Mouse (Mus musculus): Measurements from ENCODE around the gene Ccl3. TPM values are rescaled to one million over a fixed set of nuclear protein-coding genes. Genes with fewer than 3 reads are reported as not detected.

Gene Ccl3
- polyA plus RNA-seq, 1 experiment from 2014 or later = 1.9 TPM

DNA sequence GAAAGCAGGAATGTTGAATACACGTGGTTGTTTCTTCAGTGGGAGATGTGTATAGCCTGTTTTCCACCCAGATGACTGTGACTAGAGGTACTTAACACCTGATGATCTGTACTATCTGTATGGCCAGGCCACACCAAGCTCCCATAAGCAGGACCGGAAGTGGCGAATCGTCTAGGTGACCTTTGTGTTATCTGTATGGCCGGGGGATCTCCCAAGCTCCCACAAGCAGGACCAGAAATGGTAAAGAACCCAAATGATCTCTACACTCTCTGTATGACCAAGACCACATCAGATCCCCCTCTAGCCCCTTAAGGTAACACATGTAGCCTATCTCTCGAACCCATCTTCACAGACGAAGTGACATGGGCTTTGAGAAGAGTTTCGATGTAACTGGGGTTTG, 5.5 kb upstream of the Ccl3 start:
- no peak overlapping the region for H3K4me3 ChIP-seq (ENCODE audit: low read depth, low read length)
- H3K9ac ChIP-seq (ENCODE audit: low read depth, low read length) = no peak overlapping the region
- 93% methylated on average over 8 of the region's 8 CpGs for WGBS
- DNase-seq (ENCODE audit: low spot score) (no peak), ATAC-seq (ENCODE audit: low FRiP score) (no peak)
- H3K9me3 ChIP-seq (ENCODE audit: control insufficient read depth, low read length) = no peaks in the 10 kb centered on the region
- no peaks in the 10 kb centered on the region for H3K4me1 ChIP-seq (replicated peaks; ENCODE audit: control insufficient read depth, insufficient read depth, low read length)
- H3K27ac ChIP-seq (ENCODE audit: low read depth, low read length) = no peak overlapping the region
- H3K27me3 ChIP-seq (ENCODE audit: control insufficient read depth, insufficient read depth, low read length) = no peaks in the 10 kb centered on the region
- no peaks in the 10 kb centered on the region for H3K36me3 ChIP-seq (ENCODE audit: control insufficient read depth, insufficient read depth, low read length)
- H3K4me2 ChIP-seq (replicated peaks; ENCODE audit: low read depth, low read length) = no peak overlapping the region

DNA sequence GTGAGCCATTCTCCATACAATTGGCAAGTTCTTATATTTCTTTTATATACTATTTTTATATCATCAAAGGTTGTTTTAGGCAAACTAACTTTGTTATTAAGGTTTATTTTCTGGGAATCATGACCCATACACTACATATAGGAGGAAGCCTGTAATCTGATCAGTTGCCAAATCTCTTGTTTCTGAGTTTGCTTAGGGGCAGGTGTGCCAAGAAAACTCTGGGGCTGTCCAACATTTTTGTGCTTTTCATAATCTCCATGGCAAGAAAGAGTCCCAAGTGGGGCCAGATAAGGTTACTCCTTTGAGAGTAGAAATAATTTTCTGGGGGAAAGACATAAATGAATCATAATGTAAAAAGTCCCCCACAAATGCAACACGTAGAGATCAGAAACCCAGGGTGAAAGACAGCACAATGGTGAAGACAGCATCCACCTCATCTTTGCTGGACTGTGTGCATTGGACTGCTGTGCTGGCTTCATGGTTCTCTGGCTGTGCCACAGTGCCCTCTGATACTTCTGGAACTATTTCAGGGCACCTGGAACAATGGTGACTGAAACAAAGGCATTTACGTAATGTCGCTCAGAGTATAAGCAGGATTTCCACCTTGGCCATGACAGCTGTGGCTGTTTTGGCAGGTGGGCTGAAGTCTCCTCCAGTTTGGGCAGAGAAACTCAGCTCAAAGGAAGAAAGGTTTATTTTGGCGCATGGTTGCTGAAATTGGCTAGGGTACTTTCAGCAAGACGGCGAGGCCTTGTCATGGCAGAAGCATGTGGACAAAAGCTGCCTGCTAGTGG, 2.6 kb downstream of the Ccl3 start:
- Histone ChIP-seq H3K27me3 (ENCODE audit: control insufficient read depth, insufficient read depth, low read length) (no peaks in the 10 kb centered on the region), H3K4me3 (ENCODE audit: low read depth, low read length) (no peak overlapping the region), H3K9ac (ENCODE audit: low read depth, low read length) (no peak overlapping the region), H3K36me3 (ENCODE audit: control insufficient read depth, insufficient read depth, low read length) (no peaks in the 10 kb centered on the region), H3K4me2 (replicated peaks; ENCODE audit: low read depth, low read length) (no peak overlapping the region), H3K27ac (ENCODE audit: low read depth, low read length) (no peak overlapping the region), H3K9me3 (ENCODE audit: control insufficient read depth, low read length) (no peaks in the 10 kb centered on the region), H3K4me1 (replicated peaks; ENCODE audit: control insufficient read depth, insufficient read depth, low read length) (no peaks in the 10 kb centered on the region)
- DNase-seq (ENCODE audit: low spot score) (no peak), ATAC-seq (ENCODE audit: low FRiP score) (no peak)
- WGBS = 93% methylated on average over 6 of the region's 6 CpGs

DNA sequence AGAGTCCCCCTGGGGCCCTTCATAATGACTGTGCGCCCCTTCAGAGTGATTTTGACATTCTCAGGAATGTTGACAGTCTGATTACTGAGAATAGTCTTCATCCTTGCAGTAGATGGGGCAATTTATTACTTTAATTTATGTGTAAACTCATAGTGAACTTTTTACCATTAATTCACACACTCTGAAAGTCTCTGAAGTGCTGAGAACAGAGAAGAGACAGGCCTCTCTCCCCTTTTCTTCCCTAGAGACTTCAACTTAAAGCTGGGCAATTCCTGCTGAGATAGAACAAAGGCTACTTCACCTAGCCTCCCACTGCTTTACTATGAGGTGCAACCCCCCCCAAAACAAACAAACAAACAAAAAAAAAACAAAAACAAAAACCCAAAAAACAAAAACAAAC, 3.6 kb downstream of the Ccl3 start, which contains the start of gene Rpl9-ps1:
Gene Rpl9-ps1, minus strand, starts transcription at position 101 of the 400 bp plus-strand sequence.
- Histone ChIP-seq H3K27ac (ENCODE audit: low read depth, low read length) (no peak within 1 kb of the TSS), H3K27me3 (ENCODE audit: control insufficient read depth, insufficient read depth, low read length) (no peaks in the 10 kb centered on the region), H3K9ac (ENCODE audit: low read depth, low read length) (no peak within 1 kb of the TSS), H3K4me3 (ENCODE audit: low read depth, low read length) (no peak within 1 kb of the TSS), H3K9me3 (ENCODE audit: control insufficient read depth, low read length) (no peaks in the 10 kb centered on the region), H3K4me1 (replicated peaks; ENCODE audit: control insufficient read depth, insufficient read depth, low read length) (no peaks in the 10 kb centered on the region), H3K4me2 (replicated peaks; ENCODE audit: low read depth, low read length) (no peak within 1 kb of the TSS), H3K36me3 (ENCODE audit: control insufficient read depth, insufficient read depth, low read length) (no peaks in the 10 kb centered on the region)
- ATAC-seq (ENCODE audit: low FRiP score) (no peak), DNase-seq (ENCODE audit: low spot score) (no peak)
- 95% methylated on average over 1 of the region's 1 CpGs for WGBS

- ATAC-seq (ENCODE audit: low FRiP score) (no peak), DNase-seq (ENCODE audit: low spot score) (no peak)
- H3K4me3 ChIP-seq (ENCODE audit: low read depth, low read length) = no peak overlapping the region
- H3K9me3 ChIP-seq (ENCODE audit: control insufficient read depth, low read length) = no peaks in the 10 kb centered on the region
- no peak overlapping the region for H3K4me2 ChIP-seq (replicated peaks; ENCODE audit: low read depth, low read length)
- no peaks in the 10 kb centered on the region for H3K27me3 ChIP-seq (ENCODE audit: control insufficient read depth, insufficient read depth, low read length)
- no peaks in the 10 kb centered on the region for H3K4me1 ChIP-seq (replicated peaks; ENCODE audit: control insufficient read depth, insufficient read depth, low read length)
- H3K36me3 ChIP-seq (ENCODE audit: control insufficient read depth, insufficient read depth, low read length) = no peaks in the 10 kb centered on the region
- H3K9ac ChIP-seq (ENCODE audit: low read depth, low read length) = no peak overlapping the region
- 88% methylated on average over 2 of the region's 2 CpGs for WGBS
- H3K27ac ChIP-seq (ENCODE audit: low read depth, low read length) = no peak overlapping the region
Observed at GRCm38 (mm10) chr11:83641216-83641615, 7.9 kb downstream of the Ccl3 start.

GRCm38 (mm10) chr11:83640141-83640540, 9.0 kb downstream of the Ccl3 start:
- H3K9ac ChIP-seq (ENCODE audit: low read depth, low read length) = no peak overlapping the region
- no peaks in the 10 kb centered on the region for H3K27me3 ChIP-seq (ENCODE audit: control insufficient read depth, insufficient read depth, low read length)
- no peaks in the 10 kb centered on the region for H3K4me1 ChIP-seq (replicated peaks; ENCODE audit: control insufficient read depth, insufficient read depth, low read length)
- no peaks in the 10 kb centered on the region for H3K36me3 ChIP-seq (ENCODE audit: control insufficient read depth, insufficient read depth, low read length)
- 82% methylated on average over 5 of the region's 5 CpGs for WGBS
- no peak overlapping the region for H3K4me3 ChIP-seq (ENCODE audit: low read depth, low read length)
- no peaks in the 10 kb centered on the region for H3K9me3 ChIP-seq (ENCODE audit: control insufficient read depth, low read length)
- H3K27ac ChIP-seq (ENCODE audit: low read depth, low read length) = no peak overlapping the region
- ATAC-seq (ENCODE audit: low FRiP score) = no peak
- H3K4me2 ChIP-seq (replicated peaks; ENCODE audit: low read depth, low read length) = no peak overlapping the region
- DNase-seq (ENCODE audit: low spot score) = no peak

- DNase-seq (ENCODE audit: low spot score) (no peak), ATAC-seq (ENCODE audit: low FRiP score) (no peak)
- no peaks in the 10 kb centered on the region for H3K36me3 ChIP-seq (ENCODE audit: control insufficient read depth, insufficient read depth, low read length)
- WGBS = 68% methylated on average over 3 of the region's 3 CpGs
- H3K27ac ChIP-seq (ENCODE audit: low read depth, low read length) = no peak overlapping the region
- no peak overlapping the region for H3K4me2 ChIP-seq (replicated peaks; ENCODE audit: low read depth, low read length)
- H3K4me1 ChIP-seq (replicated peaks; ENCODE audit: control insufficient read depth, insufficient read depth, low read length) = no peaks in the 10 kb centered on the region
- H3K4me3 ChIP-seq (ENCODE audit: low read depth, low read length) = no peak overlapping the region
- H3K9ac ChIP-seq (ENCODE audit: low read depth, low read length) = no peak overlapping the region
- H3K27me3 ChIP-seq (ENCODE audit: control insufficient read depth, insufficient read depth, low read length) = no peaks in the 10 kb centered on the region
- H3K9me3 ChIP-seq (ENCODE audit: control insufficient read depth, low read length) = no peaks in the 10 kb centered on the region
Observed at GRCm38 (mm10) chr11:83639533-83639932, 9.6 kb downstream of the Ccl3 start.

DNA sequence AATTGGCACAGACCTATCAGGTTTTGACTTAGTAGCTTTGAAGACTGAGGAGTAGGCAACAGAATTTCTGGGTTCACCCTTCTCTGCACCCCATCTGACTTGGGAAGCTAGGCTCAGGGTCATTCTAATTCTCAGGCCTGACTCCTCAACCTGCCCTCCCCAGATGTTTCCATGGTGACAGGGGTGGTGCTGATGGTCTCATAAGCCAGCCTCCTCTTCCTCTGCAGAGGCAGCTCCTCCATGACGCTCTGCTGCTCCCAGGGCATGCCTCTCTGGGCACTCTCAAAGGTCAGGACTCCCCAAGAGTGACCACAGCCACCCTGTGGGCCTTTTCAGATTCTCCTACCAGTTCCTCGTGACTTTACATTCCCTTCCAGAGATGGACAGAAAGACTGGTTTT, 10.2 kb downstream of the Ccl3 start:
- Histone ChIP-seq H3K27me3 (ENCODE audit: control insufficient read depth, insufficient read depth, low read length) (no peaks in the 10 kb centered on the region), H3K36me3 (ENCODE audit: control insufficient read depth, insufficient read depth, low read length) (no peaks in the 10 kb centered on the region), H3K4me1 (replicated peaks; ENCODE audit: control insufficient read depth, insufficient read depth, low read length) (no peaks in the 10 kb centered on the region), H3K4me3 (ENCODE audit: low read depth, low read length) (no peak overlapping the region), H3K9me3 (ENCODE audit: control insufficient read depth, low read length) (no peaks in the 10 kb centered on the region), H3K9ac (ENCODE audit: low read depth, low read length) (no peak overlapping the region), H3K4me2 (replicated peaks; ENCODE audit: low read depth, low read length) (no peak overlapping the region), H3K27ac (ENCODE audit: low read depth, low read length) (no peak overlapping the region)
- ATAC-seq (ENCODE audit: low FRiP score) (no peak), DNase-seq (ENCODE audit: low spot score) (no peak)
- WGBS = 47% methylated on average over 2 of the region's 2 CpGs

- no peaks in the 10 kb centered on the region for H3K27me3 ChIP-seq (ENCODE audit: control insufficient read depth, insufficient read depth, low read length)
- H3K36me3 ChIP-seq (ENCODE audit: control insufficient read depth, insufficient read depth, low read length) = no peaks in the 10 kb centered on the region
- no peaks in the 10 kb centered on the region for H3K9me3 ChIP-seq (ENCODE audit: control insufficient read depth, low read length)
- no peak overlapping the region for H3K4me2 ChIP-seq (replicated peaks; ENCODE audit: low read depth, low read length)
- H3K27ac ChIP-seq (ENCODE audit: low read depth, low read length) = no peak overlapping the region
- H3K9ac ChIP-seq (ENCODE audit: low read depth, low read length) = no peak overlapping the region
- ATAC-seq (ENCODE audit: low FRiP score) (no peak), DNase-seq (ENCODE audit: low spot score) (no peak)
- WGBS = 97% methylated on average over 1 of the region's 1 CpGs
- H3K4me3 ChIP-seq (ENCODE audit: low read depth, low read length) = no peak overlapping the region
- no peaks in the 10 kb centered on the region for H3K4me1 ChIP-seq (replicated peaks; ENCODE audit: control insufficient read depth, insufficient read depth, low read length)
Observed at GRCm38 (mm10) chr11:83636742-83637235, 12.4 kb downstream of the Ccl3 start.

DNA sequence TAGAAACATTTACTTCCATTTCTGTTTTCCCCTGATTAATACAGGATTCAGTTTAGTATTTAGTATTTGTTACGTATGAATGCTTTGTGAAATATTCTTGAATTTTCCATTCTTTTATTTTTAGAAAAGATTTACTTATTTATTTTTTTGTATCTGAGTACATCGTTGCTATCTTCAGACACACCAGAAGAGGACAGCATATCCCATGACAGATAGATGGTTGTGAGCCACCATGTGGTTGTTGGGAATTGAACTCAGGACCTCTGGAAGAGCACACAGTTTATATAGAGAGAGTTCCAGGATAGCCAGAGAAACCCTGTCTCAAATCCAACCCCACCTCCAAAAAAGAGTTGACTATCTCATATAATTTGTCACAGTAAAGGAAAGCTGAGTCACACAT, 14.3 kb downstream of the Ccl3 start:
- no peaks in the 10 kb centered on the region for H3K4me1 ChIP-seq (replicated peaks; ENCODE audit: control insufficient read depth, insufficient read depth, low read length)
- DNase-seq (ENCODE audit: low spot score) (no peak), ATAC-seq (ENCODE audit: low FRiP score) (no peak)
- 91% methylated on average over 2 of the region's 2 CpGs for WGBS
- H3K4me3 ChIP-seq (ENCODE audit: low read depth, low read length) = no peak overlapping the region
- H3K36me3 ChIP-seq (ENCODE audit: control insufficient read depth, insufficient read depth, low read length) = no peaks in the 10 kb centered on the region
- no peak overlapping the region for H3K9ac ChIP-seq (ENCODE audit: low read depth, low read length)
- H3K4me2 ChIP-seq (replicated peaks; ENCODE audit: low read depth, low read length) = no peak overlapping the region
- H3K27ac ChIP-seq (ENCODE audit: low read depth, low read length) = no peak overlapping the region
- no peaks in the 10 kb centered on the region for H3K27me3 ChIP-seq (ENCODE audit: control insufficient read depth, insufficient read depth, low read length)
- no peaks in the 10 kb centered on the region for H3K9me3 ChIP-seq (ENCODE audit: control insufficient read depth, low read length)

Data from hindbrain, embryonic 11.5 days (tissue).